Mouse (Mus musculus): ENCODE results near the gene Erp29.

The Erp29 gene

GRCm38 (mm10) chr5:121392667-121393380 is 59.5 kb downstream of the Erp29 start:
- DNase-seq (ENCODE audit: extremely low read depth, insufficient read length, low spot score), result no peak

GRCm38 (mm10) chr5:121389691-121390090 is 62.6 kb downstream of the Erp29 start:
- DNase-seq (ENCODE audit: extremely low read depth, insufficient read length, low spot score), result no peak

DNA sequence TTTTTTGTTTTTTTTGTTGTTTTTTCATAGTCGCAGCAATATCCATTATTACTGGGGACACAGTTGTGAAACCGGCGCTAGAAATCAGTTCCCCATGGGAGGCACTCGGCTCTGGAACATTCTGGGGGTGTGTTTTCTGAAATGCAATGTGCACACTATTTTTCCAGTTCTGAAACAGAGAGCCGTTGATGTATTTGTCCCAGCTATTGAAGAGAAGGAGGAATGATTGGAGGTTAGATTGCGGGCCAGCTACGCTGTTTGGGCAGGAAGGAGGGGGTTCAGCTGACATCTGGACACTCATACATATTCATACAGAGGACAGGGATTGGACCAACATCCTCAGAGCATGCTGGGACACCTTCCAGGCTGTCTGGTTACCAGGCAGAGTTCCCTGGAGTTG is 63.2 kb downstream of the Erp29 start:
- no peak for DNase-seq (ENCODE audit: extremely low read depth, insufficient read length, low spot score)

DNA sequence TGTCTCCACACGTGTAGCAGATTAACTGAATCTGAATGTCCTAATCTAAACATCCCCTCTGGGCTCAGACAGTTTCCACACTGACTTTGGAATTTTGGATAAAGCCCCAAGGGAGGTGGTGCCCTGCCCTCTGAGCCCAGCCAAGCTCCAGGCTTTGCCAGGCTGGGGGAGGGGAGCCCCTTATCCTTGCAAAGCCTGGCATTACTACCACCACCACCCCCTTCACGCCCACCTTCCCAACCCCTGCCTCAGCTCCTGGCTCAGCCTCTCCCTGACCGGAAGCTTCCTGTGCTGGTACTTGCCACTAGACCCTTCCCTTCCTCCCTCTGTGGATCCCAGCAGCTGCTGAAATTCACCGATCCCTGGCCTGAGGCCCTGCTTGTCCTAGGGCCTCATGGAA is 65.2 kb downstream of the Erp29 start:
- DNase-seq (ENCODE audit: extremely low read depth, insufficient read length, low spot score), result peak; percentile 79

- no peak for DNase-seq (ENCODE audit: extremely low read depth, insufficient read length, low spot score)
These were observed 66.0 kb downstream of the Erp29 start for GRCm38 (mm10) chr5:121386120-121386909.

DNA sequence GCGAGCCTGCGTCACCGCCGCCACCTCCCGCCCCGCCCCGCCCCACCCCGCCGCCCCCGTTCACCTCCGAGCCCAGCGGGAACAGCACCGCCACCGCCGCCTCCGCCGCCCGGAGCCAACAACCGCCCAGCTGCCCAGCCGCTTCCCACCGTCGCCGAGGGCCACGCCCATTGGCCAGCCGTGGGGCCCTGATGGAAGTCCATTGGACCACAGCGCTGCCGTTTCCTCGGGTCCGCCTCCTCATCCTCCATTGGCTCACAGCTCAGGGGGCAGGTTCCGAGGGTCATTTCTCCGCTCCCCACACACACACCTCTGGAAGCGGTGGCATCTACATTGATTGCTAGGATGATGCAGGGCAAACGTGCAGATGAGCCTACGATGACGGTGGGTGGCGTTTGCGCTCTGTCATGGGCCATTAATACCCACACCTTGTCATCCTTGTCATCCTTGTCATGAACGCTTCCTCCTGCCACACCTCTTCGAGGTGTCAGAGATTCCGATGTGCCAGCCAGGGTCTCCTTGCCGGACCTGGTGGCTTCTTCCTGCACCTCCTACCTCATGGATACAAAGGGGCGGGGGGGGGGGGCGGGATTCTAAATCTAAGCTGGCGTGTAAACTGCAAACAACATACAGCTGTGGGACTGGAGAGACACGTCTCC is 66.7 kb downstream of the Erp29 start, which contains the start of gene Trafd1:
Gene Trafd1 (minus strand): TSS at position 172 of the 659 bp plus-strand sequence.
- DNase-seq (ENCODE audit: extremely low read depth, insufficient read length, low spot score), result peak; percentile 87

DNA sequence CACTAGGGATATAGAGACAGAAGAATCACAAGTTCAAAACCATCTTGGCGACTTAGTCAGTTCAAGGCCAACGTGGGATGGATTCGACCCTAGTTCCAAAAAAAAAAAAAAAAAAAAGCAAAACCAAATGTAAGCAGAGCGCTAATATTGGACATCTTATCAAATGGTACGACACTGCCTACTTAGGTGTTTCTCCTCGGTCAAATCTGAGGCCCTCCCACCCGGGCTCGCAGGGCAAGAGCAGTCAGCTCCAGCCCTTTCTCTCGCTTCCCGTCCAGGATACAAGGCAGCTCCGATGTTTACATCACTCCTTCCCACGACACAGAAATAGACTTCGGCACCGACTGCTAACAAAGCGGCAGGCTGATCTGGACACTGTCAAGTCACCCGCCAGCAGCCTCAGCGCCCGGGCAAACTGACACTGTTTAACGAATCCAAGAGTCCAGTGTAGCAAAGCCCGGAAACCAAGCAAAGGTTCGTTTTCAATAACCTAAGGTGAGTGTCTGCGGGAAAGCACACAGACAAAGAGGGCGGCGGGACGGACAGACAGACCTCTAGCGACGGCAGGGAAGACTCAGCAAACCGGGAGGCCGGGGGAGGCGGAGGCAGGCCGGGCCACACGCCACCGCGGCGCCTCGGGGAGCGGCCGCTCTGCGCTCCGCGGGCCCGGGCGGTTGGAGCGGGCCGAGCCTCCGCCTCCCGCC is 67.4 kb downstream of the Erp29 start:
- peak; percentile 70 for DNase-seq (ENCODE audit: extremely low read depth, insufficient read length, low spot score)

DNA sequence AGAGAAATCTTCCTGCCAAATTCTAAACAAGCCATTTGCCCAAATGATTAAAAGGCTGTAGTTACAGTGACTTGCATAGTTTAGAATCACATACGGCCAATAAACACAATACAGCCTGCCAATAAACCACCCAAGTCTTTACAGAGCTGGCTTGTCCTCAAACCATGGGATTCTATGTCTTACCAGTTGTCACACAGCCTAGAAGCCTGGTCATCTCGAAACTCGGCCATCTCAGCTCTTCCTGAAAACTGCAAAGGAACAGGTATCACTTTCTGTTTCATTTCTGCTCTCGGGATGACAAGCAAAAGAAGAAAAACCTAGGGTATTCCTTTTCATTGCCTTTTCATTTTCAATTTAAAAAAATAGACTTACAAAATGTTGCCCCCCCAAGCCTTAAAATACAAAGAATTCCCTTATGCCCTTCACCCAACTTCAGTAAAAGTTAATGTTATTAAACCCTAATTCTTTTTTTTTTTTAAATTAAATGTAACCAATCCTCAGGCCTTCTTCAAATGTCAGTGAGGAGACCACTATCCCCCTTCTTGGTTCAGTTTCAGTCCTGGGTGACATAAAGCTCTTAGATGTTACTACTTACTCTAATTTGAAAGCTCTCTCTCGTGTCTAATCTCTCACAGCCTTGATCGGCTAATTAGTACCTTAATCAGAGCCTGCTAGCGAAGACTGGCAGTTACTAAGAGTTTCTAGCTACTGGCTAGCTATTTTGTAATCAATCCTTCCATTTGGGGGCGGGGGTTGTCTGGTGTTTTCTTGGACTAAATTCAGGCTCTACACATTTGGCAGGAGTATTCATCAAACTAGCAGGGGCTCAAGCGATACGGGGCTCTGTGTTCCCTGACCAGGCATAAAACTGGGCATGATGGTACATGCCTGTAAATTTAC is 68.2 kb downstream of the Erp29 start:
- no peak for DNase-seq (ENCODE audit: extremely low read depth, insufficient read length, low spot score)

DNA sequence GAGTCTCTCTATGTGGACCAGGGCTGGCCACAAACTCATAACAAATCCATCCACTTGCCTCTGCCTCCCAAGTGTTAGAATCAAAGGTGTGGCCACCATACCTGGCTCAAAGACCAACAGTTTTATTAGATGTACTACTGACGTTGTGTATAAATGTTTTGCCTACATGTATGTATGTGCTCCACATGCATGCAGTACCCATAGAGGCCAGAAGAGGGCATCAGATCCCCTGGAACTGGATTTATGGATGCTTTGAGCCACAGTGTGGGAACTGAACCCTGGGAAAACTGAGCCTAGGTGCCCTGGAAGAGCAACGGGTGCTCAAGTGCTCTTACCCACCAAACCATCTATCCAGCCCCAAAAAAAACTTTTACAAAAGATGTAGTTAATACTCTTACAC is 71.6 kb downstream of the Erp29 start:
- no peak for DNase-seq (ENCODE audit: extremely low read depth, insufficient read length, low spot score)

- no peak for DNase-seq (ENCODE audit: extremely low read depth, insufficient read length, low spot score)
These were observed 73.5 kb downstream of the Erp29 start for GRCm38 (mm10) chr5:121378678-121379256.

Measured in 3134 (cell line).